20 mouse cellular contexts compared by ENCODE assay signal in genomic region chr16:59516965-59517364, GRCm38 (mm10). TPM values are rescaled to one million over a fixed set of nuclear protein-coding genes. Genes with fewer than 3 reads are reported as not detected.
A peak's percentile ranks its signal among the peaks of the same experiment; 100 is the strongest.
DNase-seq lines count a peak whose midpoint lies in the region; ATAC-seq and TF ChIP-seq lines count a peak whose summit lies in the region.
"Had no signal": no experiment of that assay in that cellular context is flagged by ENCODE, and none has a peak within 500 bp of the region (broad histone marks: within the 10 kb centered on the region; RNA-seq: fewer than 3 reads in every experiment).

No protein-coding gene starts in this region.

- TF ChIP-seq CTCF in intestine, postnatal 0 days (IDR thresholded peaks at IDR 0.05; ENCODE audit: low read depth) = no peak
- TF ChIP-seq CTCF in bone marrow macrophage, adult 2 months (IDR thresholded peaks at IDR 0.05; ENCODE audit: low read depth, low read length) = no peak
- no peak for TF ChIP-seq CTCF in left cerebral cortex, adult 2 months (IDR thresholded peaks at IDR 0.05)

- no peak for ATAC-seq in intestine, embryonic 14.5 days (replicated peaks; ENCODE audit: low FRiP score, low TSS enrichment, low read depth)
- ATAC-seq in intestine, postnatal 0 days = no peak
- peak; percentile 75 for ATAC-seq in heart, embryonic 15.5 days (replicated peaks; ENCODE audit: insufficient number of reproducible peaks, insufficient read depth, low FRiP score, low read depth)
- ATAC-seq: intestine, embryonic 16.5 days had no signal

- peak; percentile 16 for DNase-seq in intestine, embryonic 14.5 days (ENCODE audit: low spot score)
- DNase-seq in urinary bladder, postnatal 25 days (ENCODE audit: low spot score) = no peak
- no peak for DNase-seq in left cerebral cortex, adult 2 months (ENCODE audit: extremely low spot score in 1 of 2, low spot score in 2 of 2)
- DNase-seq: adrenal gland, postnatal 14 days; cerebellum, adult 2 months; cerebellum, postnatal 36 days; forebrain, postnatal 0 days; layer of hippocampus, postnatal 36 days; lung, postnatal 10 days had no signal

- intact Hi-C loops in left cerebral cortex, adult 2 months (cut with DNase I) = no loop called here

- H3K4me2 ChIP-seq in intestine, embryonic 14.5 days (ENCODE audit: low read length) = no peak overlapping the region
- no peak overlapping the region for H3K4me2 ChIP-seq in intestine, postnatal 0 days (replicated peaks; ENCODE audit: low read depth)
- H3K4me2 ChIP-seq in heart, embryonic 15.5 days = peak overlapping the region; percentile 52
- H3K4me2 ChIP-seq: hindbrain, embryonic 14.5 days had no signal

- H3K79me2 ChIP-seq in macrophage (ENCODE audit: inconsistent target) = peaks cover 43% of the 10 kb centered on the region; the same call in 1 of the 2 replicates

- H3K27ac ChIP-seq in intestine, embryonic 14.5 days (ENCODE audit: low read depth) = no peak overlapping the region
- H3K27ac ChIP-seq in intestine, postnatal 0 days (ENCODE audit: low read depth, low read length) = no peak overlapping the region
- H3K27ac ChIP-seq in bone marrow macrophage, adult 2 months (ENCODE audit: insufficient read depth, low read depth, low read length) = peak overlapping the region; percentile 98
- H3K27ac ChIP-seq in heart, embryonic 15.5 days = peak overlapping the region; percentile 97
- H3K27ac ChIP-seq in macrophage = peak overlapping the region; percentile 87
- H3K27ac ChIP-seq in left cerebral cortex, adult 2 months = no peak overlapping the region
- H3K27ac ChIP-seq: forebrain, embryonic 10.5 days; hindbrain, embryonic 14.5 days; kidney, postnatal 0 days; layer of hippocampus, adult 2 months had no signal

- H3K4me1 ChIP-seq in intestine, embryonic 14.5 days (replicated peaks; ENCODE audit: control insufficient read depth, insufficient read depth, low read length) = no peaks in the 10 kb centered on the region
- no peaks in the 10 kb centered on the region for H3K4me1 ChIP-seq in intestine, postnatal 0 days (replicated peaks; ENCODE audit: control insufficient read depth, insufficient read depth, low read length)
- peaks cover 19% of the 10 kb centered on the region for H3K4me1 ChIP-seq in bone marrow macrophage, adult 2 months (ENCODE audit: control insufficient read depth, insufficient read depth, low read length)
- H3K4me1 ChIP-seq in heart, embryonic 15.5 days (replicated peaks) = peaks cover 36% of the 10 kb centered on the region
- H3K4me1 ChIP-seq: forebrain, embryonic 10.5 days had no signal

- TF ChIP-seq POLR2A in bone marrow macrophage, adult 2 months (IDR thresholded peaks at IDR 0.05; ENCODE audit: borderline replicate concordance, low read depth, low read length) = no peak

- no peaks in the 10 kb centered on the region for H3K9me3 ChIP-seq in intestine, embryonic 14.5 days (ENCODE audit: control insufficient read depth, low read length)
- no peaks in the 10 kb centered on the region for H3K9me3 ChIP-seq in intestine, postnatal 0 days (ENCODE audit: control insufficient read depth)
- H3K9me3 ChIP-seq in heart, embryonic 15.5 days (replicated peaks) = no peaks in the 10 kb centered on the region
- H3K9me3 ChIP-seq: forebrain, embryonic 10.5 days; G1E had no signal

- H3K4me3 ChIP-seq in intestine, embryonic 14.5 days (ENCODE audit: low read depth, low read length) = no peak overlapping the region
- no peak overlapping the region for H3K4me3 ChIP-seq in intestine, postnatal 0 days (ENCODE audit: low read depth, low read length)
- H3K4me3 ChIP-seq in bone marrow macrophage, adult 2 months (ENCODE audit: insufficient read depth, low read length) = peak overlapping the region; percentile 60
- H3K4me3 ChIP-seq in heart, embryonic 15.5 days = peak overlapping the region; percentile 20
- H3K4me3 ChIP-seq in macrophage (ENCODE audit: inconsistent target) = peak overlapping the region; percentile 5; the same call in 1 of the 2 replicates
- no peak overlapping the region for H3K4me3 ChIP-seq in left cerebral cortex, adult 2 months
- H3K4me3 ChIP-seq: forebrain, embryonic 10.5 days; layer of hippocampus, adult 2 months had no signal

- 89% methylated on average over 10 of the region's 10 CpGs for WGBS in intestine, embryonic 14.5 days
- 90% methylated on average over 10 of the region's 10 CpGs for WGBS in intestine, postnatal 0 days
- 38% methylated on average over 10 of the region's 10 CpGs for WGBS in heart, embryonic 15.5 days
- 81% methylated on average over 10 of the region's 10 CpGs for WGBS in macrophage (ENCODE audit: missing documents)

- no peaks in the 10 kb centered on the region for H3K27me3 ChIP-seq in intestine, embryonic 14.5 days (replicated peaks; ENCODE audit: control insufficient read depth, insufficient read depth, low read length)
- no peaks in the 10 kb centered on the region for H3K27me3 ChIP-seq in intestine, postnatal 0 days (replicated peaks; ENCODE audit: control insufficient read depth, insufficient read depth, low read length)
- no peaks in the 10 kb centered on the region for H3K27me3 ChIP-seq in heart, embryonic 15.5 days

- no peak overlapping the region for H3K9ac ChIP-seq in intestine, embryonic 14.5 days (ENCODE audit: low read length)
- no peak overlapping the region for H3K9ac ChIP-seq in intestine, postnatal 0 days (ENCODE audit: low read depth, low read length)
- peak overlapping the region; percentile 17; the same call in 1 of the 2 replicates for H3K9ac ChIP-seq in heart, embryonic 15.5 days
- H3K9ac ChIP-seq: forebrain, postnatal 0 days; hindbrain, embryonic 14.5 days; liver, postnatal 0 days had no signal

- no peaks in the 10 kb centered on the region for H3K36me3 ChIP-seq in intestine, embryonic 14.5 days (ENCODE audit: control insufficient read depth, insufficient read depth, low read length)
- no peaks in the 10 kb centered on the region; the same call in 1 of the 2 replicates for H3K36me3 ChIP-seq in intestine, postnatal 0 days (ENCODE audit: control insufficient read depth, insufficient read depth)
- H3K36me3 ChIP-seq in heart, embryonic 15.5 days = peaks cover 12% of the 10 kb centered on the region; the same call in 1 of the 2 replicates
- H3K36me3 ChIP-seq in macrophage (ENCODE audit: inconsistent target) = 0 out of 2 replicates have a peak, but pooled peaks cover under 1% of the 10 kb centered on the region
- H3K36me3 ChIP-seq: forebrain, embryonic 10.5 days; G1E had no signal

RNA-seq across cellular contexts. Expression of gene Riox2, which starts 45.4 kb away (rescaled TPM):
- polyA plus RNA-seq in intestine, embryonic 14.5 days (2014; fragmentation: Nextera tagmentation; extraction: Ambion mirVana) = 32.9 and 38.3 TPM in 2 replicates
- polyA plus RNA-seq in intestine, postnatal 0 days (2015; fragmentation: Nextera tagmentation; extraction: Ambion mirVana) = 12.8 and 13.6 TPM in 2 replicates
- 17.1 and 18.0 TPM in 2 replicates for polyA plus RNA-seq in bone marrow macrophage, adult 2 months (2012; ENCODE audit: insufficient read depth, insufficient read length, missing spikeins)
- 22.8 and 25.0 TPM in 2 replicates for polyA plus RNA-seq in heart, embryonic 15.5 days (2015; fragmentation: Nextera tagmentation; extraction: Ambion mirVana)
- 10 to 100 TPM in 25 of 26 experiments, 1 to 10 TPM in 1; 7.8 to 98.3 (median 54.7) TPM for total RNA-seq in macrophage (2018; cell fraction: chromatin; rRNA removed)
- 10 to 100 TPM; 14.2 to 35.1 (median 23.2) TPM for total RNA-seq in macrophage (2018; cell fraction: cytosol; rRNA removed)
- 10 to 100 TPM in 24 of 26 experiments, 1 to 10 TPM in 2; 9.3 to 69.0 (median 45.6) TPM for total RNA-seq in macrophage (2018; cell fraction: nucleus; rRNA removed)
- 16.2 to 32.5 TPM (median 30.8 TPM) in 3 replicates for polyA plus RNA-seq in macrophage (2018)
- 10 to 100 TPM; 12.7 to 15.9 TPM for total RNA-seq in left cerebral cortex, adult 2 months (2021)

Comparison
In these comparisons a context has a peak if more than half of its experiments do, and no peak if none do; other contexts are left out.
1. H3K27ac ChIP-seq: peak in bone marrow macrophage, adult 2 months (single experiment), heart, embryonic 15.5 days (single experiment) and macrophage (single experiment); none in intestine, embryonic 14.5 days (single experiment), intestine, postnatal 0 days (single experiment) and left cerebral cortex, adult 2 months (single experiment).
2. H3K4me3 ChIP-seq: peak in bone marrow macrophage, adult 2 months (single experiment), heart, embryonic 15.5 days (single experiment) and macrophage (single experiment); none in intestine, embryonic 14.5 days (single experiment), intestine, postnatal 0 days (single experiment) and left cerebral cortex, adult 2 months (single experiment).